Mouse (Mus musculus) limb, embryonic 14.5 days (tissue): ENCODE data around the gene Hsd17b12. TPM values are rescaled to one million over a fixed set of nuclear protein-coding genes. Genes with fewer than 3 reads are reported as not detected.
A peak's percentile ranks its signal among the peaks of the same experiment; 100 is the strongest.

Source experiments
- ATAC-seq: fragments of 200-750 bp; cut with Nextera tagmentation; 2 replicates; pipeline ENCODE4 v1.8.0; 2017; ENCODE audit warnings: low read depth, moderate number of reproducible peaks, moderate TSS enrichment; ENCODE audit not compliant: low FRiP score
- DNase-seq: peaks from one replicate; pipeline ENCODE4 v3.0.0-alpha.2; 2015; ENCODE audit warnings: low spot score
- H3K27ac ChIP-seq: fragments of 300-500 bp; sonication (generic); replicated peaks from 2 replicates; pipeline ENCODE4 v1.5.1; 2014; ENCODE audit warnings: low read depth, mild to moderate bottlenecking, low read length, moderate library complexity, mixed read lengths
- H3K27me3 ChIP-seq: fragments of 300-500 bp; sonication (generic); 2 replicates; pipeline ENCODE4 v1.6.1; 2014; ENCODE audit warnings: low read length, mixed read lengths; ENCODE audit not compliant: control insufficient read depth, insufficient read depth
- H3K36me3 ChIP-seq: fragments of 300-500 bp; sonication (generic); 2 replicates; pipeline ENCODE4 v1.6.1; 2014; ENCODE audit warnings: mild to moderate bottlenecking, low read length, moderate library complexity, mixed read lengths; ENCODE audit not compliant: control insufficient read depth, insufficient read depth
- H3K4me1 ChIP-seq: fragments of 300-500 bp; sonication (generic); 2 replicates; pipeline ENCODE4 v1.6.1; 2014; ENCODE audit warnings: antibody characterized with exemption, low read length, mixed read lengths; ENCODE audit not compliant: control insufficient read depth, insufficient read depth
- H3K4me2 ChIP-seq: fragments of 300-500 bp; sonication (generic); replicated peaks from 2 replicates; pipeline ENCODE4 v1.6.1; 2014; ENCODE audit warnings: low read depth, mild to moderate bottlenecking, low read length, moderate library complexity; ENCODE audit not compliant: severe bottlenecking
- H3K4me3 ChIP-seq: fragments of 300-500 bp; sonication (generic); replicated peaks from 2 replicates; pipeline ENCODE4 v1.5.1; 2014; ENCODE audit warnings: low read length
- H3K9ac ChIP-seq: fragments of 300-500 bp; sonication (generic); 2 replicates; pipeline ENCODE4 v1.6.1; 2014; ENCODE audit warnings: mild to moderate bottlenecking, low read depth, low read length, moderate library complexity; ENCODE audit not compliant: severe bottlenecking
- H3K9me3 ChIP-seq: fragments of 300-500 bp; sonication (generic); 2 replicates; pipeline ENCODE4 v1.6.1; 2016; ENCODE audit warnings: low read length; ENCODE audit not compliant: control insufficient read depth
- POLR2A ChIP-seq: fragments of 200-500 bp; IDR thresholded peaks from 2 replicates; pipeline ENCODE4 v1.8.0; 2012; ENCODE audit warnings: inconsistent platforms, mild to moderate bottlenecking, moderate library complexity, borderline replicate concordance; ENCODE audit not compliant: insufficient read depth, insufficient read length; ENCODE audit errors: extremely low read depth
- WGBS: fragments of 180-500 bp; shearing (Covaris S2); extraction: QIAGEN DNeasy Blood & Tissue Kit; methylation state at CpG from one replicate; pipeline ENCODE4 v1.1.7; 2014; 5-methylcytosine and 5-hydroxymethylcytosine counted together
- polyA plus RNA-seq, 2 experiments: library from polyadenylated mRNA; depleted of rRNA in 1 of 2; stranded (reverse) in 1 of 2; unstranded in 1 of 2; fragments of >200 nt; fragmentation: Nextera tagmentation in 1 of 2; extraction: Ambion mirVana in 1 of 2; gene quantifications; 2 replicates each; pipeline versions ENCODE4 v1.2.1 to v1.2.3; 2012 to 2014

The Hsd17b12 gene
- polyA plus RNA-seq, 2 experiments: 64.5 to 113 TPM

- DNase-seq: no peak
- Histone ChIP-seq H3K4me3 (no peak overlapping the region), H3K9ac (no peak overlapping the region), H3K9me3 (no peaks in the 10 kb centered on the region), H3K27ac (no peak overlapping the region), H3K27me3 (no peaks in the 10 kb centered on the region), H3K36me3 (no peaks in the 10 kb centered on the region), H3K4me1 (no peaks in the 10 kb centered on the region), H3K4me2 (no peak overlapping the region)
- no peak for ATAC-seq
- 89% methylated on average over 5 of the region's 5 CpGs for WGBS
- TF ChIP-seq POLR2A: no peak
Observed at GRCm38 (mm10) chr2:94069482-94069881, 88.3 kb downstream of the Hsd17b12 start.

- WGBS: 90% methylated on average over 5 of the region's 5 CpGs
Observed at GRCm38 (mm10) chr2:94066540-94067135, 91.1 kb downstream of the Hsd17b12 start.

GRCm38 (mm10) chr2:94066120-94066519 lies 91.6 kb downstream of the Hsd17b12 start:
- H3K27ac ChIP-seq: no peak overlapping the region
- no peak overlapping the region for H3K4me3 ChIP-seq
- no peak for DNase-seq
- no peaks in the 10 kb centered on the region for H3K4me1 ChIP-seq
- H3K27me3 ChIP-seq: no peaks in the 10 kb centered on the region
- H3K4me2 ChIP-seq: no peak overlapping the region
- WGBS: 84% methylated on average over 7 of the region's 7 CpGs
- no peaks in the 10 kb centered on the region for H3K9me3 ChIP-seq
- no peak for TF ChIP-seq POLR2A
- no peak overlapping the region for H3K9ac ChIP-seq
- H3K36me3 ChIP-seq: no peaks in the 10 kb centered on the region
- no peak for ATAC-seq

More at GRCm38 (mm10) chr2:94066540-94067135, 91.1 kb downstream of the Hsd17b12 start:
- no peaks in the 10 kb centered on the region for H3K27me3 ChIP-seq
- no peak overlapping the region for H3K27ac ChIP-seq
- no peak overlapping the region for H3K4me3 ChIP-seq
- H3K4me2 ChIP-seq: no peak overlapping the region
- no peak overlapping the region for H3K9ac ChIP-seq
- DNase-seq (no peak), ATAC-seq (no peak)
- H3K36me3 ChIP-seq: no peaks in the 10 kb centered on the region
- H3K9me3 ChIP-seq: no peaks in the 10 kb centered on the region
- TF ChIP-seq POLR2A: no peak
- no peaks in the 10 kb centered on the region for H3K4me1 ChIP-seq

- no peak overlapping the region for H3K9ac ChIP-seq
- no peaks in the 10 kb centered on the region for H3K4me1 ChIP-seq
- ATAC-seq: no peak
- WGBS: 94% methylated on average over 4 of the region's 4 CpGs
- TF ChIP-seq POLR2A: no peak
- H3K36me3 ChIP-seq: no peaks in the 10 kb centered on the region
- no peak overlapping the region for H3K4me2 ChIP-seq
- H3K27me3 ChIP-seq: no peaks in the 10 kb centered on the region
- H3K27ac ChIP-seq: no peak overlapping the region
- no peak overlapping the region for H3K4me3 ChIP-seq
- DNase-seq: no peak
- H3K9me3 ChIP-seq: no peaks in the 10 kb centered on the region
Observed at GRCm38 (mm10) chr2:94062791-94063190, 95.0 kb downstream of the Hsd17b12 start.

GRCm38 (mm10) chr2:94059459-94059858 lies 98.3 kb downstream of the Hsd17b12 start:
- no peaks in the 10 kb centered on the region for H3K27me3 ChIP-seq
- no peak for TF ChIP-seq POLR2A
- no peak overlapping the region for H3K9ac ChIP-seq
- H3K4me3 ChIP-seq: no peak overlapping the region
- no peaks in the 10 kb centered on the region for H3K4me1 ChIP-seq
- no peak for ATAC-seq
- no peaks in the 10 kb centered on the region for H3K36me3 ChIP-seq
- H3K9me3 ChIP-seq: no peaks in the 10 kb centered on the region
- DNase-seq: no peak
- 80% methylated on average over 5 of the region's 5 CpGs for WGBS
- H3K4me2 ChIP-seq: no peak overlapping the region
- H3K27ac ChIP-seq: no peak overlapping the region

- ATAC-seq (no peak), DNase-seq (peak; percentile 66)
- TF ChIP-seq POLR2A: no peak
- Histone ChIP-seq H3K27me3 (no peaks in the 10 kb centered on the region), H3K4me1 (no peaks in the 10 kb centered on the region), H3K36me3 (no peaks in the 10 kb centered on the region), H3K9ac (no peak overlapping the region), H3K4me2 (no peak overlapping the region), H3K9me3 (no peaks in the 10 kb centered on the region), H3K4me3 (no peak overlapping the region), H3K27ac (no peak overlapping the region)
Observed at GRCm38 (mm10) chr2:94054813-94055212, 103.0 kb downstream of the Hsd17b12 start.
